Mouse (Mus musculus): ENCODE data around the gene Dgki. TPM values are rescaled to one million over a fixed set of nuclear protein-coding genes. Genes with fewer than 3 reads are reported as not detected.

The Dgki gene
- polyA plus RNA-seq (2014; fragmentation: Nextera tagmentation; extraction: Ambion mirVana) = 0.27 and 0.43 TPM in 2 replicates

DNA sequence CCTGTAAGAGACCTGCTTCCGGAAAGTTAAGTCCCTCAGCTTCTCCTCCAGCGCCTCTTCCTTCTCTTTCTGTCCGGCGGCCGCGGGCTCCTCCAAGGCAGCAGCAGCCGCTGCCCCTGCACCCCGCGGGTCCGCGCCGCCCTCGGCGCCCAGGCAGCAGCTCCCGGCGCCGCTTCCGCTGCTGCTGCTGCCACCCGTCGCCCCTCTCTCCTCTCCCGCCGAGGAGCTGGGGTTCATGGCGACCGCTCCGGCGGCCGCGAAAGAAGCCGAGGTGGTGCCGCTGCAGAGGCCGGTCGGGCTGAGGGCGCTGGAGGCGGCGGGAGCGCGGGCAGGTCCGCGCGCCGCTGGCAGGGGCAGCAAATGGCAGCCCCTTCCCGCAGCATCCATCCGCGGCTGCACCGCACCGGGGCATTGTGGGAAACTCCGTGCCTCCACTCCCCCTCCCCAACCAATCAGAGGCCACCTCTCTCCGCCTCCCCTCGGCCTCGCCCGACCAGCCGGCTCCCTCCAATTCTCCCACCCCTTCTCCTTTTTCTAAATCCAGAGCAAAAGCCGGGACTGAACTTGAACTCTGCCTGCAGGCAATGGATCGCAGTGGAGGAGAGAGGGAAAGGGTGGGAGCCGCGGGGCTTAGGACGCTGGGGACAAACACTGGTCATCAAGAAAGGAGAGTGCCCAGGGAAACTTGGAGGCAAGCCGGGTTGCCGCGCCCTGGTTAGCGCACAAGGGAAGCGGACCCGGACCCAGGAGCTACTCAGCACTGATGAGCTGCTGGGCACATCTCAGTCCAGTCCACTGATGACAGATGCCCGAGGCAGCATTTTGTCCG, at the start of gene Dgki:
Dgki (minus strand) TSS at position 623 of the 829 bp plus-strand sequence.
- no peak within 1 kb of the TSS for H3K27ac ChIP-seq (ENCODE audit: low read depth, low read length)
- peaks cover 47% of the 10 kb centered on the region for H3K27me3 ChIP-seq (ENCODE audit: control insufficient read depth, insufficient read depth, low read length)
- peak within 1 kb of the TSS; percentile 92 for H3K4me2 ChIP-seq (replicated peaks; ENCODE audit: low read depth, low read length)
- peak within 1 kb of the TSS; percentile 46 for H3K4me3 ChIP-seq (ENCODE audit: low read length)
- under 1% methylated on average over 64 of the region's 65 CpGs for WGBS
- H3K9ac ChIP-seq (ENCODE audit: low read depth, low read length) = peak within 1 kb of the TSS; percentile 49
- peaks cover 5% of the 10 kb centered on the region; the same call in 1 of the 2 replicates for H3K4me1 ChIP-seq (ENCODE audit: control insufficient read depth, insufficient read depth, low read length)
- peak; percentile 86 for ATAC-seq (ENCODE audit: low FRiP score, low TSS enrichment)
- H3K36me3 ChIP-seq (ENCODE audit: control insufficient read depth, insufficient read depth, low read length) = no peaks in the 10 kb centered on the region
- no peaks in the 10 kb centered on the region for H3K9me3 ChIP-seq (ENCODE audit: control insufficient read depth, low read length)

DNA sequence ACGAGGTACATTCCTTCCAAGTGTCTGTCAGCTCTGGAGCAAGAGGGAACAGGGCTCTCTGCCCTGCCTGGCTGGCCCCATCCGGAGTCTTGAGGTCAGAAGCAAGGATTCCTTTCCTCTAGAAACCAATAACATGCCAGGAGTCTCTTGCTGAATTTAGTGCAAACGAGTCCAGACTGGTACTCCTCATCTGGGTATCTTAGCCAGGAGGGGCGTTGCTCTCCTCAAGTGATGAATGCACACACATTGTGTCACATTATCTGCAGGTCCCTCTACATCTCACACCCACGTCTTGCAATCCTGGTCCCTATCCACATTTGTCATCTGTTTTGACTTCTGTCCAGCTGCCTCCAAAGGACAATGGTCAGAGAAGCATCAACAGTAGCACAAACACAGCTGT, 47.6 kb upstream of the Dgki start:
- 80% methylated on average over 5 of the region's 5 CpGs for WGBS
- no peaks in the 10 kb centered on the region for H3K4me1 ChIP-seq (ENCODE audit: control insufficient read depth, insufficient read depth, low read length)
- no peak overlapping the region for H3K4me3 ChIP-seq (ENCODE audit: low read length)
- no peak for ATAC-seq (ENCODE audit: low FRiP score, low TSS enrichment)
- H3K9ac ChIP-seq (ENCODE audit: low read depth, low read length) = no peak overlapping the region
- H3K4me2 ChIP-seq (replicated peaks; ENCODE audit: low read depth, low read length) = no peak overlapping the region
- no peaks in the 10 kb centered on the region for H3K27me3 ChIP-seq (ENCODE audit: control insufficient read depth, insufficient read depth, low read length)
- no peak overlapping the region for H3K27ac ChIP-seq (ENCODE audit: low read depth, low read length)
- H3K9me3 ChIP-seq (ENCODE audit: control insufficient read depth, low read length) = no peaks in the 10 kb centered on the region
- H3K36me3 ChIP-seq (ENCODE audit: control insufficient read depth, insufficient read depth, low read length) = peaks cover 40% of the 10 kb centered on the region

DNA sequence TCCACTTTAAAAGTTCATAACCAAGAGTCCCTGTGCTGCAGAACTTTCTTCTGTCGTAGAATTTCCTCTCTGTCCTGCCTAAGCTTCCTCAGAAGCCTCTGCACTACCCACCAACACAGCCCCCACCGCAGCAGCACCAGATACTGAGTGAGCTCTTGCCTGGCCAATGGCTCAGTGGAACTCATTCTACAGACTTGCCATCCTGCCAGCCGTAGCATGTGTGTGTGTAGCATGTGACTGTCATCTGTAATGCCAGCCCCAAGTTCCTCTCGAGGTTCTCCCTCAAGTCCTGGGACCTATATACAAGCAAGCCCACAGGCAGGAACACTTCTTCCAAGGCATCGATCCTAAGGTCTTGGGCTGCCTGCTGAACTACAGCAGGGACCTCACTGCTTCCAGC, 38.1 kb upstream of the Dgki start:
- Histone ChIP-seq H3K4me3 (ENCODE audit: low read length) (no peak overlapping the region), H3K27ac (ENCODE audit: low read depth, low read length) (no peak overlapping the region), H3K36me3 (ENCODE audit: control insufficient read depth, insufficient read depth, low read length) (peaks cover 63% of the 10 kb centered on the region), H3K27me3 (ENCODE audit: control insufficient read depth, insufficient read depth, low read length) (no peaks in the 10 kb centered on the region), H3K9me3 (ENCODE audit: control insufficient read depth, low read length) (no peaks in the 10 kb centered on the region), H3K9ac (ENCODE audit: low read depth, low read length) (no peak overlapping the region), H3K4me1 (ENCODE audit: control insufficient read depth, insufficient read depth, low read length) (peaks cover 9% of the 10 kb centered on the region; the same call in 1 of the 2 replicates), H3K4me2 (replicated peaks; ENCODE audit: low read depth, low read length) (no peak overlapping the region)
- WGBS = 89% methylated on average over 5 of the region's 5 CpGs
- no peak for ATAC-seq (ENCODE audit: low FRiP score, low TSS enrichment)

DNA sequence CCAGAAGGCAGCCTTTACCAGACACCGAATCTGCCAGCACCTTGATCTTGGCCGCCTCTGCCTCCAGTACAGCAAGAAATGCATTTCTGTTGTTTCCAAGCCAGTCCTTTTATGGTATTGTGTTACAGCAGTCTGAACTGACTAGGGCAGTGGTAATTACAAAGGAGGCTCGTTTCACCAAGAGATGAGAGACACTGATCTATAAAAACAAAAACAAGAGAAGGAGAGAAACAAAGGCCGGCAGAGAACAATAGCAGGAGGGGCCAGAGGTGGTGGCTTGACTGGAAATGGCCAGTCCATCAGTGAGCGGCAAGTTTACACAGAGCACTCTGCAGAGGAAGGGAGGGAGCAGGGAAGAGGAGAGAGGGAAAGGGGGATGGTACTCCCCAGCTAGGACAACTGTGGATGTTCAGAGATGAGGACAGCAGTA, 36.9 kb upstream of the Dgki start:
- no peaks in the 10 kb centered on the region for H3K9me3 ChIP-seq (ENCODE audit: control insufficient read depth, low read length)
- peaks cover 74% of the 10 kb centered on the region for H3K36me3 ChIP-seq (ENCODE audit: control insufficient read depth, insufficient read depth, low read length)
- H3K4me3 ChIP-seq (ENCODE audit: low read length) = no peak overlapping the region
- H3K4me1 ChIP-seq (ENCODE audit: control insufficient read depth, insufficient read depth, low read length) = peaks cover 9% of the 10 kb centered on the region; the same call in 1 of the 2 replicates
- 0 out of 2 replicates have a peak overlapping the region, but pooled peaks have one; percentile 4 for H3K9ac ChIP-seq (ENCODE audit: low read depth, low read length)
- no peak overlapping the region for H3K4me2 ChIP-seq (replicated peaks; ENCODE audit: low read depth, low read length)
- peak overlapping the region; percentile 37; the same call in 1 of the 2 replicates for H3K27ac ChIP-seq (ENCODE audit: low read depth, low read length)
- no peaks in the 10 kb centered on the region for H3K27me3 ChIP-seq (ENCODE audit: control insufficient read depth, insufficient read depth, low read length)
- 15% methylated on average over 5 of the region's 5 CpGs for WGBS
- peak; percentile 58; the same call in 1 of the 2 replicates for ATAC-seq (ENCODE audit: low FRiP score, low TSS enrichment)

DNA sequence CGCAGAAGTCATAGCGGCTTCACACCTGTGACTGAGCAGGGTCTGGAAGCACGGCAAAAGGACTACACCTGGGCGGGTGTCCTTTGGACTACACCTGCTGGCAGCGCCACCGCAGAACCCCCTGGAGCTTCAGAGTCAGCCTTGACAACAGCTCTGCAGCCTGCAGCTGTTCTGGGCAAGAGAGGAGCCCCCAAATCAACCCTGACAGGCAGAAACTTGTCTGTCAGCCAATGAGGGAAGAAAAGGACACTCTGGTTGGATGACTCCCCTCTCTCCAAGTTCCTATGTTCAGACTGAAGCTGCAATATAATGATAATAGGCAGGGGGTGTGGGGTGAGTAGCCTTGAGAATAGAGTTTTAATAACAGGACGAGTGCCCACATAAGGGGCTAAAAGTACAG, 36.4 kb upstream of the Dgki start:
- H3K4me3 ChIP-seq (ENCODE audit: low read length) = no peak overlapping the region
- WGBS = 80% methylated on average over 7 of the region's 7 CpGs
- no peaks in the 10 kb centered on the region for H3K9me3 ChIP-seq (ENCODE audit: control insufficient read depth, low read length)
- no peaks in the 10 kb centered on the region for H3K27me3 ChIP-seq (ENCODE audit: control insufficient read depth, insufficient read depth, low read length)
- peaks cover 79% of the 10 kb centered on the region for H3K36me3 ChIP-seq (ENCODE audit: control insufficient read depth, insufficient read depth, low read length)
- no peak overlapping the region for H3K27ac ChIP-seq (ENCODE audit: low read depth, low read length)
- H3K9ac ChIP-seq (ENCODE audit: low read depth, low read length) = no peak overlapping the region
- no peak overlapping the region for H3K4me2 ChIP-seq (replicated peaks; ENCODE audit: low read depth, low read length)
- ATAC-seq (ENCODE audit: low FRiP score, low TSS enrichment) = peak; percentile 6; the same call in 1 of the 2 replicates
- H3K4me1 ChIP-seq (ENCODE audit: control insufficient read depth, insufficient read depth, low read length) = peaks cover 9% of the 10 kb centered on the region; the same call in 1 of the 2 replicates

DNA sequence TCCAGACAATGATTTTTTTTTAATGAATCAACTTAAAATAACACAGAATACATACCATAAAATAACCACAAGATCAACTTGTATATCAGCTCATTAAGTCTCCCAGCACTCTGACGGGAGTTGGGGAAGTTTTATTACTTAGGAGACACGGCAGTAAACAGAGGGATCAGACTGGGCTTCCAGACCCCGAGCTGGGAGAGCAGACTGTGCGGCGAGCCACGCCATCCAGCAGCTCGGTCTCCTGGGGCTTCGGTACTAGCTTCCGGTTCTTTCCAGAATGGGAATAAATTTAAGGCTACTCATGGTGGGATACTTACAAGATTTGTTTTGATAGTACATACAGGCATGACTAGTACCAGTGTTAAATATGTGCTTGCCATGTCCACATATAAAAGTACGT, 32.9 kb upstream of the Dgki start:
- Histone ChIP-seq H3K36me3 (ENCODE audit: control insufficient read depth, insufficient read depth, low read length) (peaks cover 60% of the 10 kb centered on the region), H3K4me2 (replicated peaks; ENCODE audit: low read depth, low read length) (no peak overlapping the region), H3K9me3 (ENCODE audit: control insufficient read depth, low read length) (no peaks in the 10 kb centered on the region), H3K4me1 (ENCODE audit: control insufficient read depth, insufficient read depth, low read length) (peaks cover 13% of the 10 kb centered on the region; the same call in 1 of the 2 replicates), H3K4me3 (ENCODE audit: low read length) (no peak overlapping the region), H3K9ac (ENCODE audit: low read depth, low read length) (no peak overlapping the region), H3K27me3 (ENCODE audit: control insufficient read depth, insufficient read depth, low read length) (no peaks in the 10 kb centered on the region), H3K27ac (ENCODE audit: low read depth, low read length) (no peak overlapping the region)
- 30% methylated on average over 10 of the region's 10 CpGs for WGBS
- peak; percentile 33; the same call in 1 of the 2 replicates for ATAC-seq (ENCODE audit: low FRiP score, low TSS enrichment)

DNA sequence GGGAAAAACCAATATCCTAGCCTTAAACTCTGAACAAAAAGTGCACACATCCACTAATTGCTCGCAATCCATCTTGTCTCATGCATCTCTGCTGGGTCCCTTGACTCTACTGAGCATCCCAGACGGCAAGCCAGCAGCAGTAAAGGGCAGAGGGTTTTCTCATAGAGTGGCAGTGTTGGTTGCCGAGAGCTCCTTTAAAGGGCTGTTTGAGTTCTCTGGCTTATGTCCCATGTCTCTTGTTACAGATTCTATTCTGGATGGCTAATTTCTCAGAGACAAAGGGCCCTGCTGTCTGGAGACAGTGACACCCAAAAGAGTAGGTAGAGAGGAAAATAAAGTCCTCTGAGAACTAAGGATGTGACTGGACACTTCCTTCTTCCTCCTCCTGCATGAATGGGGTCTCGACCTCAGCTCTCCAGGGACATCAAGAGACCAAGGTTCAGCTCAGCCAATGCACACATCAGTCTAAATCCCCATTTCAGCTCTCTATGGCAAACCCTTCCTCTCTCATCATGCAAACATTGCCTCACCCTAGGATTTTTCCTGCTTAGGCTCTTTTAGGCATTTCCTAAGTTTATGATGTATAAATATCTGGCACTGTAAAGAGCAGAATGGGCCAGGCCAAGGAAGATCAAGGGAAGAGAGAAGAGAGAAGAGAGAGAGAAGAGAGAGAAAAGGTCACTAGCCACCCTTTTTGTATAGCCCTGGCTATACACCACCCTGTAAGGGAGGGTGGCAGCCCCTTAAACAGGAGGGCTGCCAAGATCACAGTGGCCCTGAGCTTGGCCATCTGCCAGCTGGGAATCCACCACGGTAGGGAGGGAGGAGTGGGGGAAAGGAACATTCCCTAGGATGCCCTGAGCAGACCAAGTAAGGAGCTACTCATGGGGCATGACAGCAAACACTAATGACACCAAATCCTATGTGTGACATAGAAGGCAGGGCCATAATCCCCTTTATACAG, 30.2 kb upstream of the Dgki start:
- Histone ChIP-seq H3K9me3 (ENCODE audit: control insufficient read depth, low read length) (no peaks in the 10 kb centered on the region), H3K4me1 (ENCODE audit: control insufficient read depth, insufficient read depth, low read length) (peaks cover 4% of the 10 kb centered on the region; the same call in 1 of the 2 replicates), H3K4me2 (replicated peaks; ENCODE audit: low read depth, low read length) (no peak overlapping the region), H3K36me3 (ENCODE audit: control insufficient read depth, insufficient read depth, low read length) (peaks cover 44% of the 10 kb centered on the region), H3K9ac (ENCODE audit: low read depth, low read length) (no peak overlapping the region), H3K27ac (ENCODE audit: low read depth, low read length) (no peak overlapping the region), H3K27me3 (ENCODE audit: control insufficient read depth, insufficient read depth, low read length) (no peaks in the 10 kb centered on the region), H3K4me3 (ENCODE audit: low read length) (no peak overlapping the region)
- ATAC-seq (ENCODE audit: low FRiP score, low TSS enrichment) = no peak
- WGBS = 48% methylated on average over 5 of the region's 5 CpGs

DNA sequence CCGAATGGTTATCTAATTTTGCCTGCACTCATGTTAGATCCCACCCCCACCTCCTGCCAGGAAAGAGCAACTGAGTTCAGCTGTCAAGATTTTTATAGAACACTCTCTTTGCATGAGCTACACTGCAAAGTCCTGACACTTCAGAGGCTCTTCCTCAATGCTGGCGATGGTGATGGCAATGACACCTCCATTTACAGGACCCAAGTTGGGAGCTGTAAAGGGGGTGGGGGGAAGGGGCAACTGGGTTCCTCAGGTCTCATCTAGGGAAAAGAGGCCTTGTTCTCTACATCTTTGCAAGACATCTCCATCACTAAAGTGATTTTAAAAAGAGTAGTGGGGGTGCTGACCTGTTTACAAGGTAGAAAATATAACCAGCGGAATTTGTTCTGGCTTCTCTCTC, 29.4 kb upstream of the Dgki start:
- H3K36me3 ChIP-seq (ENCODE audit: control insufficient read depth, insufficient read depth, low read length) = peaks cover 36% of the 10 kb centered on the region
- H3K27me3 ChIP-seq (ENCODE audit: control insufficient read depth, insufficient read depth, low read length) = no peaks in the 10 kb centered on the region
- peaks cover 4% of the 10 kb centered on the region; the same call in 1 of the 2 replicates for H3K4me1 ChIP-seq (ENCODE audit: control insufficient read depth, insufficient read depth, low read length)
- no peak overlapping the region for H3K27ac ChIP-seq (ENCODE audit: low read depth, low read length)
- 73% methylated on average over 3 of the region's 3 CpGs for WGBS
- no peak overlapping the region for H3K4me2 ChIP-seq (replicated peaks; ENCODE audit: low read depth, low read length)
- H3K4me3 ChIP-seq (ENCODE audit: low read length) = no peak overlapping the region
- no peak overlapping the region for H3K9ac ChIP-seq (ENCODE audit: low read depth, low read length)
- no peaks in the 10 kb centered on the region for H3K9me3 ChIP-seq (ENCODE audit: control insufficient read depth, low read length)
- ATAC-seq (ENCODE audit: low FRiP score, low TSS enrichment) = no peak
